Mouse (Mus musculus) midbrain, embryonic 16.5 days (tissue): ENCODE results near the gene Tex46. TPM values are rescaled to one million over a fixed set of nuclear protein-coding genes. Genes with fewer than 3 reads are reported as not detected.

ENCODE experiments used
- ATAC-seq: fragments of 200-750 bp; cut with Nextera tagmentation; 2 replicates; pipeline ENCODE4 v1.8.0; 2017; ENCODE audit warnings: moderate TSS enrichment
- H3K27ac ChIP-seq: fragments of 300-500 bp; sonication (generic); 2 replicates; pipeline ENCODE4 v1.5.1; 2014; ENCODE audit warnings: mild to moderate bottlenecking, low read length, mixed read lengths
- H3K27me3 ChIP-seq: fragments of 300-500 bp; sonication (generic); 2 replicates; pipeline ENCODE4 v1.6.1; 2014; ENCODE audit warnings: low read depth, low read length, mixed read lengths; ENCODE audit not compliant: control insufficient read depth, insufficient read depth
- H3K36me3 ChIP-seq: fragments of 300-500 bp; sonication (generic); 2 replicates; pipeline ENCODE4 v1.6.1; 2014; ENCODE audit warnings: mild to moderate bottlenecking, low read length, moderate library complexity, mixed read lengths; ENCODE audit not compliant: control insufficient read depth, insufficient read depth
- H3K4me1 ChIP-seq: fragments of 300-500 bp; sonication (generic); 2 replicates; pipeline ENCODE4 v1.6.1; 2014; ENCODE audit warnings: mild to moderate bottlenecking, low read length, mixed read lengths; ENCODE audit not compliant: control insufficient read depth, insufficient read depth
- H3K4me2 ChIP-seq: fragments of 300-500 bp; sonication (generic); 2 replicates; pipeline ENCODE4 v1.6.1; 2014; ENCODE audit warnings: mild to moderate bottlenecking, low read length, mixed read lengths
- H3K4me3 ChIP-seq: fragments of 300-500 bp; sonication (generic); 2 replicates; pipeline ENCODE4 v1.5.1; 2014; ENCODE audit warnings: low read depth, mild to moderate bottlenecking, low read length, moderate library complexity, mixed read lengths
- H3K9ac ChIP-seq: fragments of 300-500 bp; sonication (generic); 2 replicates; pipeline ENCODE4 v1.6.1; 2014; ENCODE audit warnings: low read depth, low read length, mixed read lengths
- H3K9me3 ChIP-seq: fragments of 300-500 bp; sonication (generic); replicated peaks from 2 replicates; pipeline ENCODE4 v1.6.1; 2014; ENCODE audit warnings: mild to moderate bottlenecking, low read length, mixed read lengths; ENCODE audit not compliant: control insufficient read depth, poor library complexity, severe bottlenecking
- WGBS: fragments of 180-500 bp; shearing (Covaris S2); extraction: QIAGEN DNeasy Blood & Tissue Kit; methylation state at CpG from one replicate; pipeline ENCODE4 v1.1.7; 2014; 5-methylcytosine and 5-hydroxymethylcytosine counted together
- microRNA-seq: library from miRNA; unstranded; fragments of <30 nt; microRNA quantifications from one replicate; pipeline ENCODE4, GENCODE M21; 2017
- polyA plus RNA-seq: library from polyadenylated mRNA; unstranded; fragments of >200 nt; fragmentation: Nextera tagmentation; extraction: Ambion mirVana; gene quantifications from 2 replicates; pipeline ENCODE4 v1.2.1, GENCODE M21; 2015

Gene Tex46
- polyA plus RNA-seq, 1 experiment from 2014 or later, result not detected

GRCm38 (mm10) chr4:136653019-136653418 lies 42.8 kb downstream of the Tex46 start:
- Histone ChIP-seq H3K27ac (peak overlapping the region; percentile 47), H3K4me3 (no peak overlapping the region), H3K4me2 (no peak overlapping the region), H3K9ac (no peak overlapping the region), H3K4me1 (peaks cover 17% of the 10 kb centered on the region), H3K9me3 (no peaks in the 10 kb centered on the region), H3K27me3 (no peaks in the 10 kb centered on the region), H3K36me3 (peaks cover 14% of the 10 kb centered on the region; the same call in 1 of the 2 replicates)
- 47% methylated on average over 6 of the region's 6 CpGs for WGBS
- no peak for ATAC-seq

GRCm38 (mm10) chr4:136653692-136654234 lies 43.5 kb downstream of the Tex46 start:
- Histone ChIP-seq H3K27ac (no peak overlapping the region), H3K27me3 (no peaks in the 10 kb centered on the region), H3K4me2 (no peak overlapping the region), H3K4me3 (no peak overlapping the region), H3K9ac (no peak overlapping the region), H3K9me3 (no peaks in the 10 kb centered on the region), H3K36me3 (peaks cover 17% of the 10 kb centered on the region; the same call in 1 of the 2 replicates), H3K4me1 (peaks cover 17% of the 10 kb centered on the region)
- no peak for ATAC-seq
- WGBS, result 89% methylated on average over 10 of the region's 10 CpGs

DNA sequence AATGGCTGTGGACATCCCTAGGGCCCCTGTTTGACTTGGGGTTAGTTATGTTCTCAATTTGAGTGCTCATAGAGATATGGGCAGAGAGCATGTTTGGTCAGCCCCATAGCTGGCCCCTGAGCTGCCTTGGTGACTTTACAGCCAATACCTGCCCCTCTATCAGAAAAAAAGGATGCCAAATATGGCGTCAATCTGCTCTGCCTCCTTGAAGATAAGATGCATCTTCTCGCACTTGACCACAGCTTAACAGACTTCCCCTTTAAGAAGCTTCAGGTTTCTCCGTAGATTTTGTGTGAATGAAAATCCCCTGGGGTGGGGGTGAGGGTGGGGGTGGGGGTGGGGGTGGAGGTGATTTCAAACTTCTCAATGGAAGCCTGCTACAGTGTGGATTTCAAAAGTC lies 47.7 kb downstream of the Tex46 start:
- peaks cover 1% of the 10 kb centered on the region; the same call in 1 of the 2 replicates for H3K4me1 ChIP-seq
- peaks cover 42% of the 10 kb centered on the region for H3K36me3 ChIP-seq
- no peak overlapping the region for H3K4me3 ChIP-seq
- H3K9me3 ChIP-seq, result no peaks in the 10 kb centered on the region
- H3K27me3 ChIP-seq, result no peaks in the 10 kb centered on the region
- no peak overlapping the region for H3K4me2 ChIP-seq
- ATAC-seq, result no peak
- no peak overlapping the region for H3K27ac ChIP-seq
- no peak overlapping the region for H3K9ac ChIP-seq
- WGBS, result 78% methylated on average over 3 of the region's 3 CpGs

Small RNA genes lying within 50 kb of the gene (microRNA-seq; reads per million reads assigned to microRNA genes)
- not detected for gene Gm22180

Other genes starting within 250 kb of the Tex46 start
- gene Htr1d, start 186.9 kb upstream of the Tex46 start, polyA plus RNA-seq, result 2.8 TPM in 2 replicates
- gene 6030445D17Rik, start 148.2 kb upstream of the Tex46 start, polyA plus RNA-seq, result 0.14 and 0.20 TPM in 2 replicates
- 40.8 and 46.7 TPM in 2 replicates for gene Luzp1, start 140.7 kb upstream of the Tex46 start, polyA plus RNA-seq
- 59.4 and 61.4 TPM in 2 replicates for gene Kdm1a, start 7.7 kb upstream of the Tex46 start, polyA plus RNA-seq
- 0.06 and 0.08 TPM in 2 replicates for gene Lactbl1, start 12.2 kb downstream of the Tex46 start, polyA plus RNA-seq
- 13.1 and 17.5 TPM in 2 replicates for gene Ephb2, start 225.6 kb downstream of the Tex46 start, polyA plus RNA-seq